Mouse (Mus musculus) C2C12 (cell line): Measurements from ENCODE around the gene H2-M10.3. TPM values are rescaled to one million over a fixed set of nuclear protein-coding genes. Genes with fewer than 3 reads are reported as not detected.
"Not testable (repeated sequence)": the region's sequence is repeated elsewhere in the genome, so short reads cannot be mapped to it uniquely, and the experiment has no call there.

Experiments
- H3K27me3 ChIP-seq: one replicate; pipeline ENCODE4 v1.6.1; 2011; ENCODE audit not compliant: control insufficient read depth, insufficient read depth, insufficient read length
- H3K36me3 ChIP-seq: one replicate; pipeline ENCODE4 v1.6.1; 2011; ENCODE audit not compliant: control insufficient read depth, insufficient read depth
- H3K4me3 ChIP-seq: one replicate; pipeline ENCODE4 v1.5.1; 2011; ENCODE audit warnings: mild to moderate bottlenecking, control low read depth; ENCODE audit not compliant: poor library complexity, insufficient read depth, severe bottlenecking
- H3K79me2 ChIP-seq: one replicate; pipeline ENCODE4 v1.6.1; 2011; ENCODE audit not compliant: control insufficient read depth, insufficient read depth
- H3K79me3 ChIP-seq: one replicate; pipeline ENCODE4 v1.6.1; 2011; ENCODE audit warnings: low read depth, control low read depth
- H3ac ChIP-seq: one replicate; pipeline ENCODE3; 2011; ENCODE audit warnings: low read depth; ENCODE audit not compliant: control insufficient read depth, insufficient read length
- CEBPB ChIP-seq: IDR thresholded peaks from one replicate; pipeline ENCODE4 v1.6.1; 2011; ENCODE audit warnings: low read depth, mild to moderate bottlenecking, control low read depth, moderate library complexity
- CTCF ChIP-seq: IDR thresholded peaks from one replicate; pipeline ENCODE4 v1.5.1; 2011; ENCODE audit not compliant: control insufficient read depth, insufficient read depth, insufficient read length
- FOSL1 ChIP-seq: IDR thresholded peaks from one replicate; pipeline ENCODE4 v1.8.0; 2011; ENCODE audit warnings: mild to moderate bottlenecking, low read length; ENCODE audit not compliant: poor library complexity, insufficient read depth, severe bottlenecking
- MAX ChIP-seq: IDR thresholded peaks from one replicate; pipeline ENCODE4 v1.6.1; 2011; ENCODE audit warnings: mild to moderate bottlenecking, control low read depth
- MYOD1 ChIP-seq: IDR thresholded peaks from one replicate; pipeline ENCODE4 v1.6.1; 2011; ENCODE audit warnings: low read depth; ENCODE audit not compliant: control insufficient read depth, insufficient read length
- MYOG ChIP-seq: IDR thresholded peaks from one replicate; pipeline ENCODE4 v1.6.1; 2011; ENCODE audit not compliant: control insufficient read depth, insufficient read length; ENCODE audit errors: extremely low read depth
- USF1 ChIP-seq: IDR thresholded peaks from one replicate; pipeline ENCODE4 v1.6.1; 2011; ENCODE audit warnings: low read depth, mild to moderate bottlenecking, control low read depth, moderate library complexity
- long read RNA-seq, 2 experiments: library from polyadenylated mRNA; unstranded; transcript quantifications; one replicate each; pipeline ENCODE4 v2.0.0; 2019 to 2020
- polyA plus RNA-seq: library from polyadenylated mRNA; unstranded; fragments of >200 nt; fragmentation: generic; extraction: Trizol; gene quantifications from one replicate; pipeline ENCODE4 v1.2.1, GENCODE M21; 2012; ENCODE audit warnings: missing spikeins

The H2-M10.3 gene
- not detected for polyA plus RNA-seq
- long read RNA-seq, experiment 1 = 0 reads
- long read RNA-seq, experiment 2 = 0 reads

DNA sequence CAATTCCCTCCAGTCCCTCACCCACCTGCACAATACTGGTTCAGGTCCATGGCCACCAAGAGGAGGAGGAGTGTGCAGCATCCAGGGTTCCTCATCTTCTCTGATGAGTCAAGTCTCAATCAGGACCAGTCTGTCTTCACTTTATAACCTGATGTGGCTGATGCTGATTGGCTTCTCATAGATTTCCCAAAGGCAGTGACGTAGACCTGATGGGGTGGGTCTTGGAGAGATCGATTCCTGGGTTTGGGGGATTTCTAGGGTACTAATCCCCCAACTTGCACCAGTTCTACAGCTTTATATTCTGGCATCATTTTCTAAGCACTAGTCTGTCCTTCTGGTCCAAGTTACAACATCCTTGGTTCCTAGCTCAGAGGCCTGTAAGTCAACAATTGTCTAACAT is at the start of gene H2-M10.3:
Gene H2-M10.3, minus strand, starts transcription at position 101 of the 400 bp plus-strand sequence.
- H3K36me3 ChIP-seq, H3ac ChIP-seq, H3K79me2 ChIP-seq, H3K79me3 ChIP-seq, H3K4me3 ChIP-seq, H3K27me3 ChIP-seq: not testable (repeated sequence)

DNA sequence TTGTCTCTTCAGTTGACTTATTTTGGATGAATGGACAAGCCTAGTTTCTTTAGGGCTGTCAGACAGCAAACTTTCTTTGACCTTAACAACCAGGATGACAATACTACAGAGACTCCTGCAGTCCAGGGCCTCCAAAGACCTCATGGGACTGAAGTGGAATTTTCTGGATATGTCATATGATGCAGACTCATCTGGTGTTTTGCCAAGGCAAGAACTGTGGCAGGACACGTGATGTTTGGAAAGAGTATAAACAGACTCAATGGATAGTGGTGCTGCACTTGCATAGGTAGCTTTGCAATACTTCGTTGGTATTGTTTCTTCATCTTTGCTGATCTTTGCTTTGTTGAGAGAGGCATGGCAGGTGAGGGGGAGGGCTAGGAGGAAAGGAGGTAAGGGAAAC is 49.2 kb upstream of the H2-M10.3 start:
- Histone ChIP-seq H3K4me3 (no peak overlapping the region), H3K27me3 (no peaks in the 10 kb centered on the region), H3K79me3 (no peaks in the 10 kb centered on the region), H3K79me2 (no peaks in the 10 kb centered on the region), H3ac (no peak overlapping the region), H3K36me3 (no peaks in the 10 kb centered on the region)
- no peak for TF ChIP-seq MYOD1
- TF ChIP-seq MAX = no peak
- TF ChIP-seq CEBPB = no peak
- no peak for TF ChIP-seq FOSL1
- no peak for TF ChIP-seq USF1
- no peak for TF ChIP-seq MYOG
- TF ChIP-seq CTCF = no peak

DNA sequence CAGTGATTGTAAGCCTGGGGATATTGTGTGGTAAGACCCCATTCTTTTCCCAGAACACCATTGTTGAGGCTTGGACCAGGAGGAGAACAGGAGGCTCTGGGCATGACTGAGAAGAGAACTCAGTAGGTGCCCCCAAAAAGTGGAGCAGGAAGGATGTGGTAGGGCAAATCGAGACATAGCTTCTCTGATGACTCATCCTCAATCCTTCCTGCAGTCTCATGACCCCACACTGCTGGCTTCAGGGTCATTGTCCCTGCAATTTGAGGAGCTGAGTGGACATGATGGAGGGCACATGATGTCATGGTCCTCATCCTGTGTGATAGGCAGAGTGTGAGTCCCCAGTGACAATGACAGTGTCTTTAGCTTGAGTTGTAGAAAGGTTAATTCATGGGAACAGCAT is 47.2 kb upstream of the H2-M10.3 start:
- Histone ChIP-seq H3K36me3 (no peaks in the 10 kb centered on the region), H3K27me3 (no peaks in the 10 kb centered on the region), H3K4me3 (no peak overlapping the region), H3K79me2 (no peaks in the 10 kb centered on the region), H3K79me3 (no peaks in the 10 kb centered on the region), H3ac (no peak overlapping the region)
- no peak for TF ChIP-seq FOSL1
- TF ChIP-seq CEBPB = no peak
- TF ChIP-seq MYOG = no peak
- no peak for TF ChIP-seq MAX
- TF ChIP-seq USF1 = no peak

DNA sequence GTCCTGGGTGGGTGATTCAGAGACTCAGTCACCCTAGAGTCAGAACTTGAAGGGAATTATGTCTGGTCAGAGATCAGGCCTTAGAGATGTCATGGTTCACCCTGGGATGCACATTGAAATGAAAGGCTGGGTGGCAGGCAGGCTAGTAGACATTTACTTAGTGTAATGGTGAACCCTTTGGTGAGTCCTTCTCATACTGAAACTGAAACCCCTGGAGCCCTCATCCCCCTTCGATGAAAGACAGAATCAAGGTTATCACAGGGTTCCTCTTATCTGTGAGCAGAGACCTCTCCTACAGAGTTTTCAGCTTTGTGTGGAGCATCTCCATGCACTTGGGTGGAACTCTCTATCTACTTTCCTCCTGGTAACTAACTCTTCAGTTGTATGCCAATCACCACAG is 46.1 kb upstream of the H2-M10.3 start:
- H3K79me3 ChIP-seq = no peaks in the 10 kb centered on the region
- TF ChIP-seq FOSL1 = no peak
- TF ChIP-seq MAX = no peak
- no peak for TF ChIP-seq MYOG
- TF ChIP-seq CEBPB = no peak
- no peak for TF ChIP-seq CTCF

DNA sequence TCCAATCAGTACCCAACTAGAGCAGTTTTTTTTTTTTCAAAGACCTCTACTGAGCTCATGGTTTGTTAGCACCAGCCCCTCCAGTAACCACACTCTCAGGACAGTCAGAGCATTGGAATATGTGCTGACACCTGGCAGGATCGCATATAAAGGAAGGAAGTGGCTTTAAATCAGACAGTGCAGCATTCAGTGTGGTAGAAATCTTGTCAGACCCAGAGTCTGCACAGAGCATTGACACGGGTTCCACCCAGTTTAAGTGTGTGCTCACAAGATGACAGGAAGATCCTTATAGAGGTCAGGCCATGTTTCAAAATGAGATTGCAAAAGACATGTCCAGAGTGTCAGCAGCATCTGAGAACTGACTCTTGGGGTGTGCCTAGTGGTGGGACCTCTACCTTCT is 21.7 kb upstream of the H2-M10.3 start:
- Histone ChIP-seq H3ac (no peak overlapping the region), H3K79me3 (no peaks in the 10 kb centered on the region), H3K36me3 (no peaks in the 10 kb centered on the region), H3K79me2 (no peaks in the 10 kb centered on the region), H3K4me3 (no peak overlapping the region), H3K27me3 (no peaks in the 10 kb centered on the region)
- TF ChIP-seq MYOD1 (no peak), MYOG (no peak), MAX (no peak), CEBPB (no peak), USF1 (no peak), CTCF (no peak), FOSL1 (no peak)

More for the DNA sequence above, 46.1 kb upstream of the H2-M10.3 start:
- Histone ChIP-seq H3K36me3 (no peaks in the 10 kb centered on the region), H3K4me3 (no peak overlapping the region), H3K79me2 (no peaks in the 10 kb centered on the region), H3ac (no peak overlapping the region), H3K27me3 (no peaks in the 10 kb centered on the region)

DNA sequence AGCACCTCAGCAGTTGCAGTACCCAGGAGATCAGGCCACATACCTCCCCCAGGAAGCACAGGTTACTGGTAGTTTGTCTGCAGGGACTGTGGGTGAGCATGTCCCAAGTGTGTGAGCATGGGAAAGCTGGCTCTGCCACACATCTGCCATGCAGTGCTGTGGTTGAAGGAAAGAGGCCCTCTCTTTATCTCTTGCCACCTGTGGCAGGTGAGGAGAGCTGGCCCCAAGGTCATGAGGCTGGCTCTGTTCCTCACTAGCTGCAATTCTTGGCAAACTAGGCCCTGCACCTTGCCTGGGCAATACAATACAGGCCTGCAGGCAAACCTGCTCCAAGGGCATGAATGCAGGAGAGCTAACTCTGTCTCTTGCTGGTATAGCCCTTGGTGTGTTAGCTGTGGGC is 5.8 kb downstream of the H2-M10.3 start:
- H3K36me3 ChIP-seq, H3K4me3 ChIP-seq, H3ac ChIP-seq, H3K79me2 ChIP-seq, H3K79me3 ChIP-seq, H3K27me3 ChIP-seq: not testable (repeated sequence)

DNA sequence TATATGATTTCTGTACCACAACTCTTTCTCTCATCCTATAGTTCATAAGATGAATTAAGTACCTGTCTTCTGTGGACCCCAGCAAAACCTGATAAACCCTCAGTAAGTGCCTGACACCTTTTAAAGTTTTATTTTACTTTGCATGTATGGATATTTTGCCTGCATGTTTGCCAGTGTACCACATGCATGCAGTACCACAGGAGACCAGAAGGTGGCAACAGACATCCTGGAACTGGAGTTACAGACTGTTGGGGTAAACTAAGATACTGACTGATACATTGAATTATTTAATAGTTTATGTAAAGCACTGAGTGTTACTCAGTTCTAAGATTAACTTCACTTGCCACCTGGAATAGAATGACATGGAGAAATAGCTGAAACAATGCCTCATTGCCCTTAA is 10.7 kb downstream of the H2-M10.3 start:
- H3ac ChIP-seq, H3K79me2 ChIP-seq, H3K4me3 ChIP-seq, H3K36me3 ChIP-seq, H3K79me3 ChIP-seq, H3K27me3 ChIP-seq: not testable (repeated sequence)

DNA sequence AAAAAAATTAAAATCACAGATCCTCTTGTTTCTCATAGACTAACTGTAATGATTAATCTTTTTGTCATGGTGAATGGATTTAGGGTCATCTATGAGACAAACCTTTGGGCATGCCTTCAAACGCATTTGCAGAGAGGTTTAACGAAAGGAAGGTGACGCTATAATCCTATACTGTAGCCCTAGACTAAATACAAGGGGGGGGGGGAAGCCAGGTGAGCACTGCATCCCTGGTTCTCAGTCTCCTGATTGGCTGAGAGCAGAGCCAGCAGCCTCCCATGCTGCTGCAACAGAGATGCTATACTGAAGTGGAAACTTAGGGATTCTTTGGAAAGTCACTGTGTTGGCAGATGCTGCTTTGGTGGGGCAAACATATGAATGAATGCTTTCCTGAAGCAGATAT is 12.5 kb downstream of the H2-M10.3 start:
- TF ChIP-seq FOSL1 (no peak), MAX (no peak), CEBPB (no peak), USF1 (no peak), MYOD1 (no peak), CTCF (no peak), MYOG (no peak)
- Histone ChIP-seq H3K4me3 (no peak overlapping the region), H3K79me3 (no peaks in the 10 kb centered on the region), H3K27me3 (no peaks in the 10 kb centered on the region), H3ac (no peak overlapping the region), H3K36me3 (no peaks in the 10 kb centered on the region), H3K79me2 (no peaks in the 10 kb centered on the region)

DNA sequence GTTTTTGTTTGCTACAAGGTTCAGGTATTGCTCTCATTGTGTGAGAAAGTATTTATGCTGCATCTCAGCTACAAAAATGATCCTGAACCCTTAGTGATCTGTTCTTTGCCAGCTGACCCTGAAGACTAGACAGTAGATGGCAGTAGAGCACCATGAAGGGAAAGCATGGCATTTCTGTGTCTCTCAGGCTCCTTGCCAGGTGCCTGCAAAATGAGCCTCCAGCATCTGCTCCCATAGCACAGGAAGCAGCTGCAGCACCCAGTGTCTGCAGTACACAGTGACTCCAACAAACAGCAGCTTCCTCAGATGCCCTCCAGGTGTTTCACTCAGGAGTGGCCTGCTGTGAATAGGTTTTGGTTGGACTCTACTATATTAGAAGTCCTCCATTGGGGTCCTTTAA is 12.9 kb downstream of the H2-M10.3 start:
- H3K79me2 ChIP-seq, H3K27me3 ChIP-seq, H3K4me3 ChIP-seq, H3K36me3 ChIP-seq, H3ac ChIP-seq, H3K79me3 ChIP-seq: not testable (repeated sequence)
